Mouse (Mus musculus): ENCODE measurements around the gene Rnf182.

- TF ChIP-seq CTCF (IDR thresholded peaks at IDR 0.05; ENCODE audit: borderline replicate concordance, insufficient read depth, low read length) = no peak
- no peak for TF ChIP-seq POLR2A (IDR thresholded peaks at IDR 0.05; ENCODE audit: low read depth, low read length)
Observed at GRCm38 (mm10) chr13:43633024-43633423, 17.5 kb downstream of the Rnf182 start.
